Mouse (Mus musculus): ENCODE measurements around the gene Pgs1.

DNA sequence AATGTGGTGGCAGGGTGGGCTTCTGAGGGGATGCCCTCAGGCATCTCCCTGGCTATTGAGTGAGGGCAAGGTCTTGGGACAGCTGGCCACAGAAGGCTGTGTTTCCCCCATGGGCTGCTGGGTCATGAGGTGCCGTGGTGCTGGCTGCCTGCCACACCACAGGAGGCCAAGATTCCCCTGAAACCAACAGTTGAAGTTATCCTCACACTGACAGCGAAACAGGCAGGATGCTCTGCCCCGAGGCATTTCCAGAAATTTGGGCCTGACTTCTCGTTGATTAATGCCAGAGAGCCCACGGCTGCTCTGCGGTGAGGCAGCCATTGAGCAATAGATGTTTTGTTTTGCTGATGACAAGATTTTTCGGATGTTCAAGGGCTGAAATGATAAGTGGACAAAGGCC lies 6.7 kb upstream of the Pgs1 start:
- TF ChIP-seq POLR2A (IDR thresholded peaks at IDR 0.05; ENCODE audit: control insufficient read depth, extremely low read depth, insufficient read depth, low read length, poor library complexity) (no peak), CTCF (IDR thresholded peaks at IDR 0.05; ENCODE audit: borderline replicate concordance, control insufficient read depth, extremely low read depth, insufficient read depth, low read length, poor library complexity) (no peak)

All from thymus, adult 2 months (tissue).